Mouse (Mus musculus) MEL (cell line): Measurements from ENCODE around the gene Npas3. TPM values are rescaled to one million over a fixed set of nuclear protein-coding genes. Genes with fewer than 3 reads are reported as not detected.

ENCODE experiments used
- DNase-seq: peaks from one replicate; pipeline ENCODE4 v3.0.0; 2011; ENCODE audit warnings: low read depth, low spot score
- H3K27ac ChIP-seq: 2 replicates; pipeline ENCODE4 v1.5.1; 2012; ENCODE audit warnings: low read depth, mild to moderate bottlenecking, control low read depth, low read length, moderate library complexity; ENCODE audit not compliant: control insufficient read depth
- H3K27me3 ChIP-seq, 2 experiments: fragments of 150-350 bp in 1 of 2; sonication (generic) in 1 of 2; 2 replicates each; pipeline ENCODE4 v1.6.1; 2012; ENCODE audit warnings: low read length in 2 of 2, mild to moderate bottlenecking in 2 of 2, improper control_type of control experiment in 1 of 2, moderate library complexity in 1 of 2; ENCODE audit not compliant: insufficient read depth in 2 of 2, control insufficient read depth in 1 of 2
- H3K36me3 ChIP-seq, 2 experiments: 2 replicates each; pipeline ENCODE4 v1.6.1; 2012 to 2014; ENCODE audit warnings: low read length in 2 of 2, improper control_type of control experiment in 1 of 2, inconsistent platforms in 1 of 2, mild to moderate bottlenecking in 1 of 2; ENCODE audit not compliant: insufficient read depth in 2 of 2, control insufficient read depth in 1 of 2
- H3K4me1 ChIP-seq, 2 experiments: fragments of 150-350 bp in 1 of 2; sonication (generic) in 1 of 2; 2 replicates each; pipeline ENCODE4 v1.6.1; 2012; ENCODE audit warnings: low read length in 2 of 2, improper control_type of control experiment in 1 of 2, mild to moderate bottlenecking in 1 of 2; ENCODE audit not compliant: insufficient read depth in 2 of 2, control insufficient read depth in 1 of 2
- H3K4me3 ChIP-seq, 2 experiments: fragments of 150-350 bp in 1 of 2; sonication (generic) in 1 of 2; 2 replicates each; pipeline ENCODE4 v1.5.1; 2012; ENCODE audit warnings: low read depth in 2 of 2, low read length in 2 of 2, mild to moderate bottlenecking in 2 of 2, moderate library complexity in 2 of 2, control low read depth in 1 of 2, improper control_type of control experiment in 1 of 2; ENCODE audit not compliant: control insufficient read depth in 1 of 2, insufficient read depth in 1 of 2
- H3K79me2 ChIP-seq: 2 replicates; pipeline ENCODE4 v1.6.1; 2012; ENCODE audit warnings: mild to moderate bottlenecking, low read length, moderate library complexity; ENCODE audit not compliant: control insufficient read depth, poor library complexity, insufficient read depth
- H3K9ac ChIP-seq: 2 replicates; pipeline ENCODE4 v1.6.1; 2012; ENCODE audit warnings: low read depth, mild to moderate bottlenecking, control low read depth, low read length, moderate library complexity; ENCODE audit not compliant: control insufficient read depth, poor library complexity, severe bottlenecking
- H3K9me3 ChIP-seq: fragments of 150-350 bp; sonication (generic); replicated peaks from 2 replicates; pipeline ENCODE4 v1.6.1; 2012; ENCODE audit warnings: mild to moderate bottlenecking, low read length, improper control_type of control experiment, moderate library complexity; ENCODE audit not compliant: insufficient read depth
- CHD1 ChIP-seq: IDR thresholded peaks from 2 replicates; pipeline ENCODE4 v1.6.1; 2012; ENCODE audit warnings: low read depth, mild to moderate bottlenecking, inconsistent platforms, low read length, improper control_type of control experiment
- CHD2 ChIP-seq: IDR thresholded peaks from 2 replicates; pipeline ENCODE4 v1.6.1; 2011; ENCODE audit warnings: low read length, improper control_type of control experiment
- CTCF ChIP-seq, 3 experiments: IDR thresholded peaks in 2 of 3; conservative IDR thresholded peaks in 1 of 3; 2 replicates each; pipeline ENCODE4 v1.5.1; 2011 to 2012; ENCODE audit warnings: low read length in 3 of 3, low read depth in 2 of 3, mild to moderate bottlenecking in 2 of 3, improper control_type of control experiment in 1 of 3, inconsistent platforms in 1 of 3, mixed read lengths in 1 of 3, moderate library complexity in 1 of 3; ENCODE audit not compliant: control insufficient read depth in 1 of 3, insufficient read depth in 1 of 3, poor library complexity in 1 of 3, severe bottlenecking in 1 of 3
- E2F4 ChIP-seq: IDR thresholded peaks from 2 replicates; pipeline ENCODE4 v1.6.1; 2011; ENCODE audit warnings: low read depth, low read length, improper control_type of control experiment, borderline replicate concordance
- ELF1 ChIP-seq: IDR thresholded peaks from 2 replicates; pipeline ENCODE4 v1.6.1; 2014; ENCODE audit warnings: low read depth, mild to moderate bottlenecking, inconsistent platforms, low read length, improper control_type of control experiment, moderate library complexity
- ETS1 ChIP-seq: IDR thresholded peaks from 2 replicates; pipeline ENCODE4 v1.6.1; 2012; ENCODE audit warnings: low read depth, mild to moderate bottlenecking, inconsistent platforms, low read length, improper control_type of control experiment, moderate library complexity
- GABPA ChIP-seq: IDR thresholded peaks from 2 replicates; pipeline ENCODE4 v1.6.1; 2012; ENCODE audit warnings: low read depth, mild to moderate bottlenecking, inconsistent platforms, low read length, improper control_type of control experiment, moderate library complexity
- GATA1 ChIP-seq: IDR thresholded peaks from 2 replicates; pipeline ENCODE4 v1.6.1; 2011; ENCODE audit warnings: low read depth, low read length, improper control_type of control experiment
- HCFC1 ChIP-seq: IDR thresholded peaks from 2 replicates; pipeline ENCODE4 v1.6.1; 2012; ENCODE audit warnings: low read depth, mild to moderate bottlenecking, inconsistent platforms, low read length, improper control_type of control experiment, moderate library complexity
- JUND ChIP-seq: IDR thresholded peaks from 2 replicates; pipeline ENCODE4 v1.6.1; 2011; ENCODE audit warnings: low read depth, mild to moderate bottlenecking, improper control_type of control experiment, low read length
- MAFK ChIP-seq: IDR thresholded peaks from 2 replicates; pipeline ENCODE4 v1.6.1; 2011; ENCODE audit warnings: low read depth, mild to moderate bottlenecking, low read length, improper control_type of control experiment, borderline replicate concordance
- MEF2A ChIP-seq: IDR thresholded peaks from 2 replicates; pipeline ENCODE4 v1.6.1; 2014; ENCODE audit warnings: low read depth, mild to moderate bottlenecking, inconsistent platforms, low read length, improper control_type of control experiment; ENCODE audit not compliant: poor library complexity, insufficient replicate concordance, severe bottlenecking; ENCODE audit errors: extremely low read depth
- MYB ChIP-seq: IDR thresholded peaks from 2 replicates; pipeline ENCODE4 v1.6.1; 2011; ENCODE audit warnings: mild to moderate bottlenecking, low read depth, low read length, improper control_type of control experiment
- MYC ChIP-seq: IDR thresholded peaks from 2 replicates; pipeline ENCODE4 v1.6.1; 2011; ENCODE audit warnings: low read depth, mild to moderate bottlenecking, low read length, improper control_type of control experiment, moderate library complexity
- NELFE ChIP-seq: IDR thresholded peaks from 2 replicates; pipeline ENCODE4 v1.6.1; 2011; ENCODE audit warnings: low read depth, low read length, improper control_type of control experiment
- NRF1 ChIP-seq: IDR thresholded peaks from 2 replicates; pipeline ENCODE4 v1.6.1; 2014; ENCODE audit warnings: low read depth, mild to moderate bottlenecking, inconsistent platforms, low read length, improper control_type of control experiment, moderate library complexity; ENCODE audit not compliant: poor library complexity, insufficient read depth, severe bottlenecking
- RCOR1 ChIP-seq: IDR thresholded peaks from 2 replicates; pipeline ENCODE4 v1.6.1; 2012; ENCODE audit warnings: low read depth, mild to moderate bottlenecking, inconsistent platforms, low read length, improper control_type of control experiment
- SIN3A ChIP-seq: IDR thresholded peaks from 2 replicates; pipeline ENCODE4 v1.6.1; 2012; ENCODE audit warnings: low read length, improper control_type of control experiment, inconsistent platforms
- SMC3 ChIP-seq: IDR thresholded peaks from 2 replicates; pipeline ENCODE4 v1.6.1; 2011; ENCODE audit warnings: low read depth, low read length, improper control_type of control experiment
- ZKSCAN1 ChIP-seq: IDR thresholded peaks from 2 replicates; pipeline ENCODE4 v1.6.1; 2012; ENCODE audit warnings: low read depth, mild to moderate bottlenecking, inconsistent platforms, low read length, improper control_type of control experiment, moderate library complexity
- ZMIZ1 ChIP-seq: IDR thresholded peaks from 2 replicates; pipeline ENCODE4 v1.6.1; 2012; ENCODE audit warnings: low read depth, mild to moderate bottlenecking, inconsistent platforms, low read length, improper control_type of control experiment, moderate library complexity
- polyA plus RNA-seq, 2 experiments: library from polyadenylated mRNA; stranded (reverse) in 1 of 2; unstranded in 1 of 2; fragments of >175 nt in 1 of 2; fragments of >200 nt in 1 of 2; gene quantifications; 2 replicates each; pipeline versions ENCODE4 v1.2.1 to v1.2.4; 2012; ENCODE audit warnings: low replicate concordance in 2 of 2, low read depth in 1 of 2; ENCODE audit not compliant: insufficient read length in 2 of 2, insufficient read depth in 1 of 2, missing spikeins in 1 of 2
- total RNA-seq: library from RNA; depleted of rRNA; stranded (reverse); fragments of 300-350 nt; gene quantifications from 2 replicates; pipeline ENCODE4 v1.2.3, GENCODE M21; 2012

Gene Npas3
- total and polyA plus RNA-seq, 3 experiments: not detected

GRCm38 (mm10) chr12:53836031-53836790, 587.7 kb downstream of the Npas3 start:
- no peak overlapping the region for H3K9ac ChIP-seq
- H3K27ac ChIP-seq: no peak overlapping the region
- no peak for TF ChIP-seq GATA1
- TF ChIP-seq CTCF (IDR thresholded peaks at IDR 0.05 in 2 of 3, conservative IDR thresholded peaks at IDR 0.05 in 1 of 3; ENCODE audit: control insufficient read depth in 1 of 3, insufficient read depth in 1 of 3, low read depth in 2 of 3, low read length in 3 of 3, poor library complexity in 1 of 3, severe bottlenecking in 1 of 3): no peak
- TF ChIP-seq MAFK: no peak
- TF ChIP-seq SIN3A: no peak
- TF ChIP-seq ZKSCAN1: no peak
- TF ChIP-seq ETS1: no peak
- no peak for TF ChIP-seq MYC
- no peak for TF ChIP-seq CHD2
- TF ChIP-seq ZMIZ1: no peak
- no peaks in the 10 kb centered on the region for H3K79me2 ChIP-seq
- H3K4me3 ChIP-seq: no peak overlapping the region
- DNase-seq: no peak
- no peaks in the 10 kb centered on the region; a peak in 1 of 4 replicates for H3K27me3 ChIP-seq
- no peaks in the 10 kb centered on the region for H3K4me1 ChIP-seq
- H3K36me3 ChIP-seq: no peaks in the 10 kb centered on the region
- no peaks in the 10 kb centered on the region for H3K9me3 ChIP-seq

- TF ChIP-seq HCFC1: no peak
- TF ChIP-seq GABPA: no peak
- TF ChIP-seq E2F4: no peak
- no peak for TF ChIP-seq RCOR1
- no peak for TF ChIP-seq ELF1
- TF ChIP-seq, all 39 proteins: peak for 0
- Histone ChIP-seq H3K27me3 (peaks cover 0 to 2% of the 10 kb centered on the region in 2 experiments; a peak in 2 of 4 replicates), H3K9me3 (no peaks in the 10 kb centered on the region), H3K4me1 (no peaks in the 10 kb centered on the region), H3K36me3 (no peaks in the 10 kb centered on the region), H3K79me2 (no peaks in the 10 kb centered on the region), H3K9ac (no peak overlapping the region), H3K4me3 (no peak overlapping the region), H3K27ac (no peak overlapping the region)
- DNase-seq: no peak
These were observed 588.9 kb downstream of the Npas3 start for GRCm38 (mm10) chr12:53837408-53837807.

- H3K27ac ChIP-seq: no peak overlapping the region
- TF ChIP-seq NELFE (no peak), NRF1 (no peak), SMC3 (no peak), ETS1 (no peak), MYC (no peak), MEF2A (no peak), JUND (no peak), MYB (no peak), CHD1 (no peak)
- H3K9ac ChIP-seq: no peak overlapping the region
- H3K36me3 ChIP-seq: no peaks in the 10 kb centered on the region
- H3K9me3 ChIP-seq: no peaks in the 10 kb centered on the region
- no peak overlapping the region for H3K4me3 ChIP-seq
- H3K79me2 ChIP-seq: no peaks in the 10 kb centered on the region
- peaks cover 0 to 2% of the 10 kb centered on the region in 2 experiments; a peak in 2 of 4 replicates for H3K27me3 ChIP-seq
- DNase-seq: no peak
- no peaks in the 10 kb centered on the region for H3K4me1 ChIP-seq
These were observed 590.1 kb downstream of the Npas3 start for GRCm38 (mm10) chr12:53838541-53838940.
